Mouse (Mus musculus): ENCODE measurements around the gene BC049352. TPM values are rescaled to one million over a fixed set of nuclear protein-coding genes. Genes with fewer than 3 reads are reported as not detected.

BC049352 gene
- polyA plus RNA-seq, 1 experiment: not detected

DNA sequence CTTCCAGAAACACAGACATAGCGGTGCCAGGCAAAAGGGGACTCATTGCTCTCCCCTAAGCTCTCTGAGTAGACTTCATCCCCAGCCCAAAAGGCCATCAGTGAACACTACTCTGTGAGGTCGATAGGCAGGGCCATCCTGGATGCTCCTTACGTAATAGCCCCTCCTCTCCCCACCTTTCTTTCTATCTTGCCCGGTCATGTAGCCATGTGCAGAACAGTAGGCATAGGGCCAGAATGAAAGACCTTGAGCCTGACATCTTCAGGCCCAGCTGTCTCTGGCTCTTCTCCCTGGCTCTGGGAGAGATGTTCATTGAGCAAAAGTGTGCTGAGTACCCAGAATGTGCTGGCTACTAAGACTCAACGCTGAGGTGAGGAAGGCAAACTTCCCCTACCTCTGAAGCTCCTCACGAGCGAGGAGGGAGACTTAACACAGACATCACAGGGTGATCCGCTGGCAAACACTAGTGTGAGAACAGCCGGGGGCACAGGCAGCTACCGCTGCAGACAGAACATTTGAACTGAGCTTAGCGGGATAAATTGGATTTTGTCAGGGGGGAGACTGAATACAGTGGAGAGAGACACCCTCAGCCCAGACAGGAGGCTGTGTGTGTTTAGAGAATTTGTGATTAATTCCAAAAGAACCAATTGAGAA is 33.8 kb downstream of the BC049352 start:
- TF ChIP-seq CTCF (IDR thresholded peaks at IDR 0.05; ENCODE audit: borderline replicate concordance, extremely low read depth, insufficient read depth, insufficient read length) (no peak), POLR2A (IDR thresholded peaks at IDR 0.05; ENCODE audit: borderline replicate concordance, extremely low read depth, insufficient read depth, insufficient read length, poor library complexity, severe bottlenecking) (no peak)

DNA sequence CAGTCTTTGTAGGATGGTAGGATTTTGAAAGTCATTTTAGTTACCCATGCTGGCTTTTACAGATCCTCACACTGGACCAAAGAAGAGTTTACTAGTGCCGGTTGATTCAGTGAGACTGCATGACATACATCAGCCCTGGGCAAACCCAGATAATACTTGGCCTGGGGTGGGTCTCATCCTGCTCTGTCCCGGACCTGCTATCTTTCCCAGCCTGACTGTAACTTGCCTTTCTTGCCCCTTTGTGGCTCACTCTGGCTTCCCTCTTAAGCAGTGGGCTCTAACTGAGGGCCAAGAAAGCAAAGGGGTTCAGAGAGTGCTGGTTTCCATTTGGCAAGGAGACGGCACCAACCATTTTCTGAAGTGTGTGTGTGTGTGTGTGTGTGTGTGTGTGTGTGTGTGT is 37.8 kb downstream of the BC049352 start:
- TF ChIP-seq CTCF (IDR thresholded peaks at IDR 0.05; ENCODE audit: borderline replicate concordance, extremely low read depth, insufficient read depth, insufficient read length) (no peak), POLR2A (IDR thresholded peaks at IDR 0.05; ENCODE audit: borderline replicate concordance, extremely low read depth, insufficient read depth, insufficient read length, poor library complexity, severe bottlenecking) (no peak)
- DNase-seq (ENCODE audit: low read depth): no peak

More for the DNA sequence above, 33.8 kb downstream of the BC049352 start:
- DNase-seq (ENCODE audit: low read depth): peak; percentile 39

GRCm38 (mm10) chr9:45221567-45221966 is 39.8 kb downstream of the BC049352 start:
- peak; percentile 90 for TF ChIP-seq CTCF (IDR thresholded peaks at IDR 0.05; ENCODE audit: borderline replicate concordance, extremely low read depth, insufficient read depth, insufficient read length)
- no peak for TF ChIP-seq POLR2A (IDR thresholded peaks at IDR 0.05; ENCODE audit: borderline replicate concordance, extremely low read depth, insufficient read depth, insufficient read length, poor library complexity, severe bottlenecking)
- peak; percentile 90 for DNase-seq (ENCODE audit: low read depth)

DNA sequence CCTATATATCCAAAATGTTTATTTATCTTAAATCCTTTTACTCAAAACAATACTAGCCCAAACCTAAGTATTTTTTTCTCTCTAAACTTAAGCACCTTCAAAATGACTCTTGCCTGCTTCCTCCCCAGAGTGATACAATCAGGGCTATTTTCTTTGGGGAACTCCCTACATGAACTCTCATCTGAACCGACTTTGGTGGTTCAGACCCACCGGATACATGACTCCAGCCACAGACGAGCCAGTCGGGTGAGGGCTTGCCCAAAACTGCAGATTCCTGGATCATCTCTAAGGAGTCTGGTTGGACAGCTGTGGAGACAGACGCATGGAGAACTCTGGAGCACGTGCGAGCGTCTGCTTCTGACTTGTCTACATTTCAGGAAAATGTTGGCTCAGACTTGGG is 47.6 kb downstream of the BC049352 start:
- no peak for DNase-seq (ENCODE audit: low read depth)
- TF ChIP-seq CTCF (IDR thresholded peaks at IDR 0.05; ENCODE audit: borderline replicate concordance, extremely low read depth, insufficient read depth, insufficient read length) (no peak), POLR2A (IDR thresholded peaks at IDR 0.05; ENCODE audit: borderline replicate concordance, extremely low read depth, insufficient read depth, insufficient read length, poor library complexity, severe bottlenecking) (no peak)

- TF ChIP-seq CTCF (IDR thresholded peaks at IDR 0.05; ENCODE audit: borderline replicate concordance, extremely low read depth, insufficient read depth, insufficient read length): no peak
- no peak for TF ChIP-seq POLR2A (IDR thresholded peaks at IDR 0.05; ENCODE audit: borderline replicate concordance, extremely low read depth, insufficient read depth, insufficient read length, poor library complexity, severe bottlenecking)
- no peak for DNase-seq (ENCODE audit: low read depth)
Observed at GRCm38 (mm10) chr9:45235668-45236227, 53.9 kb downstream of the BC049352 start.

- no peak for DNase-seq (ENCODE audit: low read depth)
- TF ChIP-seq CTCF (IDR thresholded peaks at IDR 0.05; ENCODE audit: borderline replicate concordance, extremely low read depth, insufficient read depth, insufficient read length) (no peak), POLR2A (IDR thresholded peaks at IDR 0.05; ENCODE audit: borderline replicate concordance, extremely low read depth, insufficient read depth, insufficient read length, poor library complexity, severe bottlenecking) (no peak)
Observed at GRCm38 (mm10) chr9:45236744-45237143, 54.9 kb downstream of the BC049352 start.

DNA sequence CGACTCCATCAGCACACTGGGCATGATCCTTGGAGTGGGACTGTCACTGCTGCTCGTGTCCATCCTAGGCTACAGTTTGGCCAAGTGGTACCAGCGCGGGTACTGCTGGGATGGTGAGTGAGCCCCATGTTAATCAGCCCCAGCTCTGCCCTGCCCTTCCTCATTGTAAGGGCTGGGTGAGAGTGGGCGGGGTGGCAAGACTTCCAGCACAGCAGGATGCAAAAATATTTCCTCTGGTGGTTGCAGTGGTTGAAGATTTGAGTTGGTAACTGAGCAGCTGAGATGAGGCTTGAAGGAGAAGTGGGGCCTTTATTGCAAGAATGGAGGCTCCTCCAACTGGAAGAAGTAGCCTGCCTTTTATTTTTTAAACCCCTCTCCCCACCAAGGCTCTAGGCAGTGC is 59.6 kb downstream of the BC049352 start:
- DNase-seq (ENCODE audit: low read depth): no peak
- TF ChIP-seq CTCF (IDR thresholded peaks at IDR 0.05; ENCODE audit: borderline replicate concordance, extremely low read depth, insufficient read depth, insufficient read length) (no peak), POLR2A (IDR thresholded peaks at IDR 0.05; ENCODE audit: borderline replicate concordance, extremely low read depth, insufficient read depth, insufficient read length, poor library complexity, severe bottlenecking) (no peak)

- DNase-seq (ENCODE audit: low read depth): no peak
- TF ChIP-seq CTCF (IDR thresholded peaks at IDR 0.05; ENCODE audit: borderline replicate concordance, extremely low read depth, insufficient read depth, insufficient read length) (no peak), POLR2A (IDR thresholded peaks at IDR 0.05; ENCODE audit: borderline replicate concordance, extremely low read depth, insufficient read depth, insufficient read length, poor library complexity, severe bottlenecking) (no peak)
Observed at GRCm38 (mm10) chr9:45245432-45245831, 63.6 kb downstream of the BC049352 start.

GRCm38 (mm10) chr9:45246060-45246459 is 64.3 kb downstream of the BC049352 start:
- TF ChIP-seq CTCF (IDR thresholded peaks at IDR 0.05; ENCODE audit: borderline replicate concordance, extremely low read depth, insufficient read depth, insufficient read length): no peak
- no peak for TF ChIP-seq POLR2A (IDR thresholded peaks at IDR 0.05; ENCODE audit: borderline replicate concordance, extremely low read depth, insufficient read depth, insufficient read length, poor library complexity, severe bottlenecking)
- DNase-seq (ENCODE audit: low read depth): no peak

DNA sequence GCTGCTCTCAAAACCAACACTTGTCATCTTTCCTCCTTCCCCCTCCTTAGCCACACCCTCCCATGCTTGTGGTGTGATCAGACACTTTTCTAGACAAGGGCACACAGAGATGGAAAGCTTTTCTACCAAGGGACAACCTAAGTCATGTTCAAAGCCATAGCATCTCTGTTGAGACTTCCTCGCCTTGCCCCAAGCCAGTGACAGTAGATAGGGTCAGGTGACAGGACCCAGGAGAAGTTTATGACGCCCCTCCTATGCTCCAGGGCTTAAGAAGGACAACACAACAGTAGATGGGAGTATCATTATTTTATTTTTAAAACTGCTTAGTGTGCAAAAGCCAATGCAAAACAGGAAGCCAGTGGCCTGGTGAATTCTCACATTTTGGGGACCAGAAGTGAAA is 65.7 kb downstream of the BC049352 start:
- TF ChIP-seq CTCF (IDR thresholded peaks at IDR 0.05; ENCODE audit: borderline replicate concordance, extremely low read depth, insufficient read depth, insufficient read length): no peak
- no peak for TF ChIP-seq POLR2A (IDR thresholded peaks at IDR 0.05; ENCODE audit: borderline replicate concordance, extremely low read depth, insufficient read depth, insufficient read length, poor library complexity, severe bottlenecking)
- DNase-seq (ENCODE audit: low read depth): no peak

- TF ChIP-seq POLR2A (IDR thresholded peaks at IDR 0.05; ENCODE audit: borderline replicate concordance, extremely low read depth, insufficient read depth, insufficient read length, poor library complexity, severe bottlenecking) (no peak), CTCF (IDR thresholded peaks at IDR 0.05; ENCODE audit: borderline replicate concordance, extremely low read depth, insufficient read depth, insufficient read length) (no peak)
- DNase-seq (ENCODE audit: low read depth): no peak
Observed at GRCm38 (mm10) chr9:45250306-45250705, 68.5 kb downstream of the BC049352 start.

GRCm38 (mm10) chr9:45251281-45251680 is 69.5 kb downstream of the BC049352 start:
- no peak for TF ChIP-seq CTCF (IDR thresholded peaks at IDR 0.05; ENCODE audit: borderline replicate concordance, extremely low read depth, insufficient read depth, insufficient read length)
- TF ChIP-seq POLR2A (IDR thresholded peaks at IDR 0.05; ENCODE audit: borderline replicate concordance, extremely low read depth, insufficient read depth, insufficient read length, poor library complexity, severe bottlenecking): no peak
- DNase-seq (ENCODE audit: low read depth): no peak

All from brain, embryonic 14.5 days (tissue).